Mouse (Mus musculus): ENCODE data around the gene Slc44a5.

Slc44a5 gene

GRCm38 (mm10) chr3:154297499-154297898 lies 324.3 kb downstream of the Slc44a5 start:
- no peak for DNase-seq (ENCODE audit: low read depth, low spot score)

GRCm38 (mm10) chr3:154298490-154298889 lies 325.3 kb downstream of the Slc44a5 start:
- DNase-seq (ENCODE audit: low read depth, low spot score): no peak

DNA sequence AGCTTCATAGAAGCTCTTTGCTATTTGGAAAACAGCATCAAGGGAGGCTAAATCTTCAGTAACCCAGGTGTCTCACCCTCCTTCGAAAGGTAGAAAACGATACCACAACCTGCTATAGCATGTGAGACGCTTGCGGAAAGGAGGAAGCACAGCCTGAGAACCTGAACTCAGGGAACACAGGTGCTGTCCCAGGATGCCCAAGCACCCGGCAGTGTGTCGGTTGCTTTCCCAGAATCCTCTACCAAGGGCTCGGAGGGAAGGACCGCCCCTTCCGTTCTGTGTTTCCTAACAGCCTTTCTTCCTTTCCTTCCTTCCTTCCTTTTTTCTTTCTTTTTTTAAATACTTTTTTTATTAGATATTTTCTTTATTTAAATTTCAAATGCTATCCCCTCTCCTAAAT lies 326.8 kb downstream of the Slc44a5 start:
- DNase-seq (ENCODE audit: low read depth, low spot score): no peak

GRCm38 (mm10) chr3:154301102-154301501 lies 327.9 kb downstream of the Slc44a5 start:
- no peak for DNase-seq (ENCODE audit: low read depth, low spot score)

DNA sequence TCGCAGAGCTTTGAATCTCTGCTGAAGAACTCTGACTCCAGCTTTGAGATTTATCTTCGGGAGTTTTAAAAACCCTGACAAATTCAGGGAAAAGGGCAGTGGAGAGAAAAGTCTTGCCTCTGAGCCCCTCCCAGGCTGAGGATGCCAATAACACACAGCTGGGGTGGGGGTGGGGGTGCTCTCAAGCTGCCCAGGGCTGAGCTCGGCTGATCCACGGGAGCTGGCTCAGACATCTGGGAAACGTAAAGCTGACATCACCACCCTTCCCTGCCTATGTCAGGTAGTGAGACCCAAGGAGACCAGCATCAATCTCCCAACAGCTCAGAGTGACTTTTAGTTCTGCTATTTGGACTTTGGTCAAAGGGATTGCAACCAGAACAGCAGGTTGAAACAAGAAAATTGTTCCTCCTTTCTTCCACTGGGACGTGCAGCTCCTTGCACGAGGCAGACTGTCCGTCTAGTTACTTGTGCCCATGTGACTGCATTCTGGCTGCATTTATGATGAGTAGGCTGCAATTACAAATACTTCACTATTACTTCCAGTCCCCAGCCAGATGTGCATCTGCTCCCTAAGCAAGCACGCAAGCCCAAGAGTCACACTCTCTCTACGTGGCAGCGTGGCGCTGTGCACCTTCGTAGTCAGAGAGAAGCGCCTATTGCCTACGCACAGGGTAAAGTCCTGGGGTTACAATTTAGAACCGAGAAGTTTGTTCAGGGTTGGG lies 332.1 kb downstream of the Slc44a5 start:
- DNase-seq (ENCODE audit: low read depth, low spot score): no peak

DNA sequence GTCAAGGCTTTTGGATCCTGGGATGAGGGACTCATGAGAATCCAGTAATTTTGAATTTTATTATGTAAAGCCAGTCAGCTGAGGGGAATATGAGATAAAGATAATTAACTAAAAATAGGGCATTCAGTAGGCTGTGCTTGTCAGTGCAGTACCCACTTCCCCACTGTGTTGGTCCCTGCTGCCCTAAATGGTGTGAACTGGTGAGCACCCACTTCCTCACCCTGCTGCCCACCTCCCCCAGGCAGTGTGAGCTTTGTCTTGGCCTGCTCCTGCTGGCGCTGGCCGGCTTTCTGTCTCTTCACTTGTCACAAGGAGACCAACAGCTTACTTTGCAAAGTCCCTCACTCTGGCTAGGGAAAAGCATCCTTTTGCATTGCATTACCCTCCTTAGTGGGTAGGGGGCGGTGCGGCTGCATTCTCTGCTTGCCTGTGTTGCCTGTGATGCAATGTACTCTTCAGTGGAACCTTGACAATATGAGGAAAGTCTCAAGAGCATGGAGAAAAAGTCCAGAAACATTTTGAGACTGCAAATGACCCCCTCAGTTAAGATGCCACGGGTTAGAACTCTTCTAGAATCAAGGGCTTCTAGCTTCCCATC lies 344.5 kb downstream of the Slc44a5 start:
- peak; percentile 52 for DNase-seq (ENCODE audit: low read depth, low spot score)
